Mouse (Mus musculus) kidney, adult 2 months (tissue): ENCODE results near the gene Apom. TPM values are rescaled to one million over a fixed set of nuclear protein-coding genes. Genes with fewer than 3 reads are reported as not detected.
A peak's percentile ranks its signal among the peaks of the same experiment; 100 is the strongest.

Source experiments
- DNase-seq: peaks from one replicate; pipeline ENCODE4 v3.0.0; 2021
- H3K27ac ChIP-seq: fragments of 200-500 bp; 2 replicates; pipeline ENCODE4 v1.5.1; 2012; ENCODE audit warnings: low read depth, low read length, control low read depth, inconsistent platforms; ENCODE audit not compliant: insufficient read depth
- H3K27me3 ChIP-seq: fragments of 200-500 bp; replicated peaks from 2 replicates; pipeline ENCODE4 v1.6.1; 2012; ENCODE audit warnings: mild to moderate bottlenecking, moderate library complexity, low read length, inconsistent platforms; ENCODE audit not compliant: control insufficient read depth, insufficient read depth
- H3K36me3 ChIP-seq: fragments of 200-500 bp; 2 replicates; pipeline ENCODE4 v1.6.1; 2012; ENCODE audit warnings: mild to moderate bottlenecking, moderate library complexity, low read length, inconsistent platforms; ENCODE audit not compliant: control insufficient read depth, insufficient read depth
- H3K4me1 ChIP-seq: fragments of 200-500 bp; 2 replicates; pipeline ENCODE4 v1.6.1; 2011; ENCODE audit warnings: low read length; ENCODE audit not compliant: control insufficient read depth, insufficient read depth
- H3K4me3 ChIP-seq: fragments of 200-500 bp; 2 replicates; pipeline ENCODE4 v1.5.1; 2011; ENCODE audit warnings: mild to moderate bottlenecking, low read depth, low read length, control low read depth; ENCODE audit not compliant: insufficient read depth
- CTCF ChIP-seq: fragments of 200-500 bp; conservative IDR thresholded peaks from 2 replicates; pipeline ENCODE4 v1.5.1; 2011; ENCODE audit warnings: low read depth, mild to moderate bottlenecking, control low read depth, low read length, moderate library complexity, mixed read lengths; ENCODE audit not compliant: insufficient read depth, insufficient read length
- POLR2A ChIP-seq: fragments of 200-500 bp; IDR thresholded peaks from one replicate; pipeline ENCODE4 v1.6.1; 2011; ENCODE audit warnings: low read depth, low read length, control low read depth
- WGBS: fragments of 180-500 bp; shearing (Covaris S2); methylation state at CpG from one replicate; pipeline ENCODE4 v1.1.7; 2018; 5-methylcytosine and 5-hydroxymethylcytosine counted together
- polyA plus RNA-seq: library from polyadenylated mRNA; depleted of rRNA; stranded (reverse); fragments of >200 nt; gene quantifications from 2 replicates; pipeline ENCODE4 v1.2.3, GENCODE M21; 2012

Gene Apom
- polyA plus RNA-seq, 1 experiment: 157 TPM

DNA sequence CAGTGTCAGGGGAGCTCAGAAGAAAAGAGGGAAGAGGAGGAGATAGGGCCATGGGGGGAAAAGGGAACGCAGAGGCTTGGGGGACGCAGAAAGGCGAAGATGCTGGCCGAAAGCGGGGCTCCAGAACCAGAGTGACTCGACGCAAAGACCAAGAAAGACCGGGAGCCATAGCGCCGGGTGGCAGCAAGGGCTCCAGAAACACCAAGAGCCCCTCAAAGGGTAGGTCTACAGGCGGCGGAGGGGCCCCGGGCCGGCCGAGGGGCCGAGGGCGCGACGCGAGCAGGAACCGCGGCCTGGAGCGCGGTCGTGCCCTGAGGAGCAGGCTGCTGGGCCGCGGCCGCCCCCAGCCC is 32.3 kb upstream of the Apom start:
- Histone ChIP-seq H3K27me3 (no peaks in the 10 kb centered on the region), H3K4me1 (peaks cover 20% of the 10 kb centered on the region), H3K27ac (peak overlapping the region; percentile 94), H3K4me3 (peak overlapping the region; percentile 81), H3K36me3 (peaks cover 8% of the 10 kb centered on the region)
- DNase-seq: no peak
- TF ChIP-seq CTCF: no peak
- no peak for TF ChIP-seq POLR2A
- 2% methylated on average over 28 of the region's 28 CpGs for WGBS

DNA sequence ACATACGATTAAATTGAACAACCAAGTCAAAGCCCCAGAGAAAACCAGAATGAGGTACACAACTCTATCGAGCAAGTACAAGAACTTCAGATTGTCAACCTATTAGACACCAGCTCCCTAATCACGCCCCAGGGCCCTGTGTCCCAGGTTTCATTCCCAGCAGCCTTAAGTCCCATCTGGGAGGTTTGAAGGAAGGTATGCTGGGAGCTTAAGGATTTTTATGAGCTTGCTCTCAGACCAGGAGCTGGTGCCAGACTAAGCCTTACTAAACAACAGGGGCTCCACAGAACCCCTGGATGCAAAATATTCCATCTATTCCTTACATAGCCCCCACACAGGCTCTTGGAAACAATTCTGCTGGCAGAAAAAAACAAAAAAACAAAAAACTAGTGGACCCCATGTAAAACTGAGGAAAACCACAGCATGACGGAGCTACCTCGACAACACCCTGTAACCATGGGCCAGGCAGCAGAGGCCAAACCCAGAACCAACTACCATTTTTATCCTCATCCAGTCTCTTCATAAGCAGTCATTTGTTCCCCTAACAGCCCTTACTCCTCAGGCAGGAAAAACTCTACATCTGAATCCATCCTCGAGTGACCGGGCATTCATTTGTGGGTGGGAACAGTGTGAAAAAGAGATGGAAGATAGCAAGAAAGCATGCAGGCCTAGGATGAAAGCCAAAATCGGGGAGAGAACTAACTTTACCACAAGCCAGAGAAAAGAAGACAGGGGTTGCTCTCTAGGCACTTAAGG is 31.7 kb upstream of the Apom start:
- TF ChIP-seq CTCF: no peak
- no peak for TF ChIP-seq POLR2A
- WGBS: 2% methylated on average over 8 of the region's 8 CpGs
- peak overlapping the region; percentile 81 for H3K4me3 ChIP-seq
- H3K27ac ChIP-seq: peak overlapping the region; percentile 94
- H3K36me3 ChIP-seq: peaks cover 11% of the 10 kb centered on the region
- no peaks in the 10 kb centered on the region for H3K27me3 ChIP-seq
- DNase-seq: peak; percentile 28
- peaks cover 20% of the 10 kb centered on the region for H3K4me1 ChIP-seq

DNA sequence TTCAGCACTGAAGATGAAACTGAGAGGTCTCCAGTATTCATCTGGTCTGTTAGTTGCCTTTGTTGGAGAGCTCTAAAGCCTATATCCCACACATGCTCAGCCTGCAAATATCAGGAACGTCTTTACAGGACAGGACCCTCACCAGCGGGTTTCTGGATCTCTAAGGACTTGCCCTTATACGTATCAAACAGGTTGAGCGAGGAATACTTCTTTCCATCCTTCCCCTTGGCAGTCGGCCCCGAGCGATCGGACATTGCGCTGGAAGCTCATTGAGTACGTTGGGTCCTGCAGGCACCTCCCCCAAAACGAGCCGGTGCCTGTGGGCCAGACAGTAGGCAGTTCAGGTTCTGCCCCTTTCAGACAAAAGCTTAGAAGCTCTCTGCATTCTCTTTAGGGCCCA is 30.9 kb upstream of the Apom start:
- peak; percentile 66 for DNase-seq
- Histone ChIP-seq H3K36me3 (peaks cover 11% of the 10 kb centered on the region), H3K4me3 (peak overlapping the region; percentile 23; the same call in 1 of the 2 replicates), H3K27ac (no peak overlapping the region), H3K27me3 (no peaks in the 10 kb centered on the region), H3K4me1 (peaks cover 20% of the 10 kb centered on the region)
- TF ChIP-seq CTCF (no peak), POLR2A (no peak)
- 4% methylated on average over 12 of the region's 12 CpGs for WGBS

DNA sequence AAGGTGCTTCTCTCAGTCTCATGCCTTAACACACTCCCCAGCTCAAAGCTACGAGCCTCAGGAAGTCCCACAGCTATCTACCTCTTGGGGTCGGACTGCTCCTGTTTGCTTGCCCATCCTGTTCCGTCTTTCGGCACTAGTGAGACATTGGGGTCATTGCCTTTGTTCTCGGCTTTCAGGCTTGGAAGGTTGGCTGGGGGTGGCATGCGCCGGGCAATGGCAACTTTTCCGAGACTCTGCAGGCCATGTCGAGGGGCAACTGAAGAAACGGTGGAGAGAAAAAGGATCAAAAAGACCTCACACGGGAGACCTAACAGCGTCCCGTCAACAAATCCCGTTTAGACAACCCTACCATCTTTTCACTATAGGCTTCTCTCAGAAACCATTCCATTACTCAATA is 30.3 kb upstream of the Apom start:
- Histone ChIP-seq H3K4me1 (peaks cover 20% of the 10 kb centered on the region), H3K4me3 (0 out of 2 replicates have a peak overlapping the region, but pooled peaks have one; percentile 23), H3K36me3 (peaks cover 11% of the 10 kb centered on the region), H3K27ac (no peak overlapping the region), H3K27me3 (no peaks in the 10 kb centered on the region)
- no peak for DNase-seq
- WGBS: 34% methylated on average over 14 of the region's 14 CpGs
- TF ChIP-seq CTCF: no peak
- no peak for TF ChIP-seq POLR2A

DNA sequence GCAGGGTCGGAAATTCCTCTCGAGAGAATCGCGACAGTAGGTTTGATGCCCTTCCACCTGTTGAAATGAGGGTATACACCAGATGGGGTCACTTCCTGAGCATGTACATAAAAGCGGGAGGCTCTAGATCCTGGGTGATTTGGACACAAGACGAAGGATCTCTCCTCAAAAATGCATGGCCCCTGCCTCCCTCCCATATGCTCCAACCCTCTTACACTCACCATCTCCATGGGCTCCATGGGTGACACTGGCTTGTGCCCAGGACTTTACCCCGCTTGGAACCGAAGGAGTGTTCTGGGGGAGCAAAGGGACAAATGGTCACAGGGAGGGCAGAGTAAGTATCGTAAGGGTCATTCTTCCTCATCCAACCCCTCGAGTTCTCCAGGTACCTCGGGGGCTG is 29.6 kb upstream of the Apom start:
- Histone ChIP-seq H3K27me3 (no peaks in the 10 kb centered on the region), H3K4me3 (no peak overlapping the region), H3K36me3 (peaks cover 14% of the 10 kb centered on the region), H3K4me1 (peaks cover 20% of the 10 kb centered on the region), H3K27ac (no peak overlapping the region)
- 52% methylated on average over 11 of the region's 11 CpGs for WGBS
- TF ChIP-seq CTCF (no peak), POLR2A (no peak)
- no peak for DNase-seq

DNA sequence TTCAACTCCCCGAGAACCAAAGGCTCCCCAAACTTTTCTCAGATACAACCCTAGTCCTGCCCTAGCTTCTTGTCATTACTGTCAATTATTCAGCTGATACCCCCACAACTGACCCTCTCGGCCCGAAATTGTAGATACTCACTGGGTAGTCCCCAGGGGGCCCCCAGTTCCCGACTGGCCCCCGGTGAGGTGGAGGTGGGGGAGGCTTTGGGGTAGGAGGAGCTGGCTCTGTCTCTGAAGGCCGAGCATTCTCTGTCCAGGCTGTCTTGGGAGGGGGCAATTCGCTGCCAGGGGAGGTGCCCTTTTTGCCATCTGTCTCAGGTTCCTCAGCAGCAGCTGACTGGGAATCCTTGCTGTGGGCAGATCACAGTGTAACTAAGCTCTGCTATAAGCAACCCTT is 27.8 kb upstream of the Apom start:
- TF ChIP-seq CTCF (no peak), POLR2A (no peak)
- no peak overlapping the region for H3K4me3 ChIP-seq

DNA sequence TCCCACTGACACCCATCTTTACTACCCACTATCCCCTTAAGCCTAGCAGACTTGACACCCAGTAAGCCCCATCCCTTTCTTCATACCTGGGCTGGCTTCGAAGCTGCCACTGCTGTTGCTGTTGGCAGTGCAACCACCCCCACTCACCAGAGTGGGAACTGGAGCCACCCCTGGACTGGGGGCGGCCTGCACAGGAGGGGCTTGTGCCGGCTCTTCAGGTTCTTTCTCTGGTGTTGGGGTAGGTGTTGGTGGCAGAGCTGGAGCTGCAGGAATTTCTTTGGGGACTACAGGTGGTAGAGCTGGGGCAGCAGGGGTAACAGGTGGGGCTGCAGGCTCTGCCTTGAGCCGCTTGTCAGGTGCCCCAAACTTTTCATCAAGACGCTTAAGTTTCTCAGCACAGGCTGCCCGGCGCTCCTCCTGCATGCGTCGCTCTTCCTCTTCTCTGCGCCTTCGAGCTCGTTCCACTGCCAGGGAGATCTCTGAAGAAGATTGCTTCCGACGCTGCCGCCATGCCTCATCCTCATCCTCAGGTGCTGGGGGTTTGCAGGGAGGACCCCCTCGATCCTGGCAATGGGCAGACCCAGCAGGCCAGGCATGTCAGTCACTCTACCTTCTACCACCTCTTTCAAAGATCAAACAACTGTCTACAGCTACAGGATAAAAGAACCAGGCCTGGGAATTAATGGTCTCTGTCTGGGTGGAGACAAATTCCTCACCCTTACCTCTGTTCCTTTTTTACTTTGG is 27.2 kb upstream of the Apom start:
- Histone ChIP-seq H3K36me3 (peaks cover 33% of the 10 kb centered on the region), H3K4me1 (peaks cover 16% of the 10 kb centered on the region), H3K27me3 (no peaks in the 10 kb centered on the region), H3K27ac (no peak overlapping the region), H3K4me3 (no peak overlapping the region)
- WGBS: 91% methylated on average over 16 of the region's 16 CpGs
- no peak for DNase-seq
- TF ChIP-seq POLR2A (no peak), CTCF (no peak)

More for the DNA sequence above, 27.8 kb upstream of the Apom start:
- 78% methylated on average over 7 of the region's 7 CpGs for WGBS
- H3K27ac ChIP-seq: no peak overlapping the region
- no peaks in the 10 kb centered on the region for H3K27me3 ChIP-seq
- DNase-seq: no peak
- peaks cover 16% of the 10 kb centered on the region for H3K4me1 ChIP-seq
- peaks cover 29% of the 10 kb centered on the region for H3K36me3 ChIP-seq
